Mouse (Mus musculus): Measurements from ENCODE around the gene Tmem50b. TPM values are rescaled to one million over a fixed set of nuclear protein-coding genes. Genes with fewer than 3 reads are reported as not detected.

Tmem50b gene
- polyA plus RNA-seq, 1 experiment from 2014 or later = 41.6 TPM

DNA sequence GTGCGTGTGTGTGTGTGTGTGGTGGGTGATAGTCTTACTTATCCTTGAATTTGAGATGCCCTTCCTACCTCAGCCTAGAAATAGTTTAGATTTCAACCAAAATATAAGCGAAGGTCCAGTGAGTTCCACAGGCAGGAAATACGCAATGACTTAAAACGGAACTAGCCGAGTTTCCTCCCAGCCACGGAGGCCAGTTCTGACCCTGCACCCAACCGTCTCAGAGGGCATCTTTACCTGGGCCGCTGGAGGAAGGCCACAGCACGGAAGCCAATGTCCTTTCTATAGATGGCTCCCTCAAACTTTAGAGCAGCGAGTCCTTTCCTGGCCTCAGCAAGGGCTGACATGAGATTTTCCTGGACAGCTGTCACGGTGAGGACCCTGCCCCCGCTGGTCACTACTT is 36.0 kb upstream of the Tmem50b start:
- no peak for DNase-seq (ENCODE audit: low spot score)

DNA sequence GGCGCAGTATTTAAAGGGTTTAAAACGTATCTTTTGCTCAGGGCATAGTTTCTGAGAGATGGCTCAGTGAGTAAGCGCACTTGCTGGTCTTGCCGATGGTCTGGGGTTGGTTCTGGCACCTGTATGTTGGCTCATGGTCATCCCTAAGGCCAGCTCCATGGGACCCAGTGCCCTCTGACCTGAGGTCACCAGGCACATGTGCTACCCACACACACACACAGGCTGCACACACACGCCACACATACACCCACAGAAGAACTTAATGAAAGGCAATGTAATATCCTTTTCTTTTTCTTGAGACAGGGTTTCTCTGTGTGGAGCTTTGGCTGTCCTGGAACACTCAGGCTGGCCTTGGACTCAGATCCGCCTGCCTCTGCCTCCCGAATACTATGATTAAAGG is 35.3 kb upstream of the Tmem50b start:
- Histone ChIP-seq H3K9ac (replicated peaks; ENCODE audit: low read length) (no peak overlapping the region), H3K4me2 (ENCODE audit: low read depth, low read length) (no peak overlapping the region), H3K4me3 (ENCODE audit: low read depth, low read length) (no peak overlapping the region), H3K4me1 (ENCODE audit: control insufficient read depth, insufficient read depth, low read length) (no peaks in the 10 kb centered on the region), H3K9me3 (replicated peaks; ENCODE audit: control insufficient read depth, low read length) (no peaks in the 10 kb centered on the region), H3K36me3 (replicated peaks; ENCODE audit: control insufficient read depth, insufficient read depth, low read depth, low read length) (peaks cover 12% of the 10 kb centered on the region), H3K27me3 (ENCODE audit: control insufficient read depth, insufficient read depth, low read length) (no peaks in the 10 kb centered on the region), H3K27ac (replicated peaks; ENCODE audit: low read depth, low read length) (no peak overlapping the region)
- no peak for DNase-seq (ENCODE audit: low spot score)
- 96% methylated on average over 7 of the region's 7 CpGs for WGBS
- no peak for ATAC-seq (replicated peaks; ENCODE audit: insufficient number of reproducible peaks, low FRiP score, low TSS enrichment, low read depth)

More for the DNA sequence above, 36.0 kb upstream of the Tmem50b start:
- WGBS = 88% methylated on average over 12 of the region's 12 CpGs
- ATAC-seq (replicated peaks; ENCODE audit: insufficient number of reproducible peaks, low FRiP score, low TSS enrichment, low read depth) = no peak
- no peaks in the 10 kb centered on the region for H3K9me3 ChIP-seq (replicated peaks; ENCODE audit: control insufficient read depth, low read length)
- no peak overlapping the region for H3K9ac ChIP-seq (replicated peaks; ENCODE audit: low read length)
- H3K4me1 ChIP-seq (ENCODE audit: control insufficient read depth, insufficient read depth, low read length) = no peaks in the 10 kb centered on the region
- H3K4me3 ChIP-seq (ENCODE audit: low read depth, low read length) = no peak overlapping the region
- no peak overlapping the region for H3K27ac ChIP-seq (replicated peaks; ENCODE audit: low read depth, low read length)
- H3K27me3 ChIP-seq (ENCODE audit: control insufficient read depth, insufficient read depth, low read length) = no peaks in the 10 kb centered on the region
- peaks cover 12% of the 10 kb centered on the region for H3K36me3 ChIP-seq (replicated peaks; ENCODE audit: control insufficient read depth, insufficient read depth, low read depth, low read length)
- no peak overlapping the region for H3K4me2 ChIP-seq (ENCODE audit: low read depth, low read length)

DNA sequence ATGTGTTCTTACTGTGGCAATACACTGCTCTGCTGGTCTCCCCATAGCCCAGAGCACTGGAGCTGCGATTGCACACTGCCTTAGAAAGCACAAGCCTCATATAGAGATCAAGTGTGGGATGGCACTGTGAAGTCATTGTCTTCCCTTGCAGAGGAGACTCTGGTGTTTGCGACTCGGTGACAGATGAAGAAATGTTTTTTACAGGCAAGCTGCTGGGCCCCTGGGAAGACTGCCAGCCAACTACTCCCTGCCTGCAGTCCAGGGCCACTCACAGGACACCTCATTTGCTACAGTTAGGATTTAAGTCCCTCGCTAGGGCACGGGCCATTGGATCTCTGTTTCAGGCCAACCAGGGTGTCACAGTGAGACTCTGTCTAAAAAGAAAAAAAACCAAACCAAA is 34.8 kb upstream of the Tmem50b start:
- H3K9me3 ChIP-seq (replicated peaks; ENCODE audit: control insufficient read depth, low read length) = no peaks in the 10 kb centered on the region
- DNase-seq (ENCODE audit: low spot score) = no peak
- H3K4me3 ChIP-seq (ENCODE audit: low read depth, low read length) = no peak overlapping the region
- H3K4me1 ChIP-seq (ENCODE audit: control insufficient read depth, insufficient read depth, low read length) = no peaks in the 10 kb centered on the region
- no peak for ATAC-seq (replicated peaks; ENCODE audit: insufficient number of reproducible peaks, low FRiP score, low TSS enrichment, low read depth)
- WGBS = 93% methylated on average over 5 of the region's 5 CpGs
- H3K9ac ChIP-seq (replicated peaks; ENCODE audit: low read length) = no peak overlapping the region
- H3K36me3 ChIP-seq (replicated peaks; ENCODE audit: control insufficient read depth, insufficient read depth, low read depth, low read length) = peaks cover 12% of the 10 kb centered on the region
- H3K27ac ChIP-seq (replicated peaks; ENCODE audit: low read depth, low read length) = no peak overlapping the region
- H3K4me2 ChIP-seq (ENCODE audit: low read depth, low read length) = no peak overlapping the region
- no peaks in the 10 kb centered on the region for H3K27me3 ChIP-seq (ENCODE audit: control insufficient read depth, insufficient read depth, low read length)

DNA sequence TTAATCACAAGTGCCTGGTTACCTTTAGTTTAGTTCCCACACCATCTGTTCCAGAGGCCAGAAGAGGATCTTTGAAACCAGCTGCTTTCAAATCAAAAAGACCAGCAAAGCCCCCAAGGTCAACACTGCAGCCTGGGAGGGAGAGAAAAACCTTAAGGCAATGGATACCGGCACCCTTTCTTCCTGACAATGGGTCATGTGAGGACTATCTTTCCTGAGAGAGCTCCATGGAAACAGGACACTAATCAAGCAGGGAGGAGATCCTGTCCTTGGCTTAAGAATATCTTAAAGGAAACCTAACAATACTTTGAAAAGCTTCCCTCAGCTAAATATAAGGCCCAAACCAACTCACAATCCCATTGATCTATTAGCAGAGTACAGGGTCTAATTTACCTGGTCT is 33.0 kb upstream of the Tmem50b start:
- Histone ChIP-seq H3K4me3 (ENCODE audit: low read depth, low read length) (no peak overlapping the region), H3K27ac (replicated peaks; ENCODE audit: low read depth, low read length) (no peak overlapping the region), H3K9me3 (replicated peaks; ENCODE audit: control insufficient read depth, low read length) (no peaks in the 10 kb centered on the region), H3K4me2 (ENCODE audit: low read depth, low read length) (no peak overlapping the region), H3K4me1 (ENCODE audit: control insufficient read depth, insufficient read depth, low read length) (no peaks in the 10 kb centered on the region), H3K9ac (replicated peaks; ENCODE audit: low read length) (no peak overlapping the region), H3K36me3 (replicated peaks; ENCODE audit: control insufficient read depth, insufficient read depth, low read depth, low read length) (peaks cover 6% of the 10 kb centered on the region), H3K27me3 (ENCODE audit: control insufficient read depth, insufficient read depth, low read length) (no peaks in the 10 kb centered on the region)
- no peak for ATAC-seq (replicated peaks; ENCODE audit: insufficient number of reproducible peaks, low FRiP score, low TSS enrichment, low read depth)
- 78% methylated on average over 1 of the region's 1 CpGs for WGBS
- no peak for DNase-seq (ENCODE audit: low spot score)

DNA sequence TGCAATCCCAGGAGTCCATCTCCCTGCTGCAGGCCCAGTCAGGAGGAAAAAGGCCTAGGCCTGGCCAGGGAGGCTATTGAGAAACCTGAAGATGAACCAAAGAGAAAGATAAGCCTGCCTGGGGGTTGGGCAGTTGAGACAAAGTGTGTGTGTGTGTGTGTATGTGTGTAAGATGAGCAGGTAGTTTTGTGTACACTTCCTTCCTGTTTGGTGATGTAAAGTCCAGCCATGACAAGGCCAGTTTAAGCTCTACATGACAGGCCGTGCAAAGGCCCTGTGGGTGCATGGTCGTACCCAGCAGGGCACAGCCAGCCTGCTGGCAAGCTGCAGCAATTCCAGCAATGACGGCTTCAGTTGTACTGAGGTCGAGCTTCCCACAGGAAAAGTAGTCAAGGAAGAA is 32.1 kb upstream of the Tmem50b start:
- H3K27ac ChIP-seq (replicated peaks; ENCODE audit: low read depth, low read length) = no peak overlapping the region
- no peak for DNase-seq (ENCODE audit: low spot score)
- H3K4me1 ChIP-seq (ENCODE audit: control insufficient read depth, insufficient read depth, low read length) = no peaks in the 10 kb centered on the region
- H3K9ac ChIP-seq (replicated peaks; ENCODE audit: low read length) = no peak overlapping the region
- H3K4me3 ChIP-seq (ENCODE audit: low read depth, low read length) = no peak overlapping the region
- H3K9me3 ChIP-seq (replicated peaks; ENCODE audit: control insufficient read depth, low read length) = no peaks in the 10 kb centered on the region
- WGBS = 92% methylated on average over 4 of the region's 4 CpGs
- no peaks in the 10 kb centered on the region for H3K27me3 ChIP-seq (ENCODE audit: control insufficient read depth, insufficient read depth, low read length)
- no peak overlapping the region for H3K4me2 ChIP-seq (ENCODE audit: low read depth, low read length)
- ATAC-seq (replicated peaks; ENCODE audit: insufficient number of reproducible peaks, low FRiP score, low TSS enrichment, low read depth) = no peak
- peaks cover 6% of the 10 kb centered on the region for H3K36me3 ChIP-seq (replicated peaks; ENCODE audit: control insufficient read depth, insufficient read depth, low read depth, low read length)

DNA sequence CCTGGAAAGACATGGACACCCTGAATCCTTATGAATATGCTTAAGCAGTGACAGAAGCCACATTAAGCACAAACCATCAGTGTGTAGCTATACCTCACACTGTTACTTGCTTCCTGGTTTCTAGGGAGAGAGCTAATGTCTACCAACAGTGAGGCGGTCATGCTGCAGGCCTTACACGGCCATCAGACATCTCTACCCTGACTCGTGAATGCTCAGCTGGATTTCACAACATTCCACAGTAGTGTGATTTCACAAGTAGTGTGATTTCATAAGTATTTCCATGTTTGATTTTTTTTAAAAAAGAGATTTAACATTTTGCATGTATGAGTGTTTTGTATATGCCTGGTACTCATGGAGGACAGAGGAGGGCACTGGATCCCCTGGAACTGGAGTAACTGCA is 31.1 kb upstream of the Tmem50b start:
- no peak for ATAC-seq (replicated peaks; ENCODE audit: insufficient number of reproducible peaks, low FRiP score, low TSS enrichment, low read depth)
- WGBS = 93% methylated on average over 3 of the region's 3 CpGs
- DNase-seq (ENCODE audit: low spot score) = no peak
- H3K27me3 ChIP-seq (ENCODE audit: control insufficient read depth, insufficient read depth, low read length) = no peaks in the 10 kb centered on the region
- peaks cover 8% of the 10 kb centered on the region for H3K36me3 ChIP-seq (replicated peaks; ENCODE audit: control insufficient read depth, insufficient read depth, low read depth, low read length)
- H3K9ac ChIP-seq (replicated peaks; ENCODE audit: low read length) = no peak overlapping the region
- no peaks in the 10 kb centered on the region for H3K4me1 ChIP-seq (ENCODE audit: control insufficient read depth, insufficient read depth, low read length)
- H3K4me3 ChIP-seq (ENCODE audit: low read depth, low read length) = no peak overlapping the region
- no peak overlapping the region for H3K4me2 ChIP-seq (ENCODE audit: low read depth, low read length)
- H3K27ac ChIP-seq (replicated peaks; ENCODE audit: low read depth, low read length) = no peak overlapping the region
- H3K9me3 ChIP-seq (replicated peaks; ENCODE audit: control insufficient read depth, low read length) = no peaks in the 10 kb centered on the region

DNA sequence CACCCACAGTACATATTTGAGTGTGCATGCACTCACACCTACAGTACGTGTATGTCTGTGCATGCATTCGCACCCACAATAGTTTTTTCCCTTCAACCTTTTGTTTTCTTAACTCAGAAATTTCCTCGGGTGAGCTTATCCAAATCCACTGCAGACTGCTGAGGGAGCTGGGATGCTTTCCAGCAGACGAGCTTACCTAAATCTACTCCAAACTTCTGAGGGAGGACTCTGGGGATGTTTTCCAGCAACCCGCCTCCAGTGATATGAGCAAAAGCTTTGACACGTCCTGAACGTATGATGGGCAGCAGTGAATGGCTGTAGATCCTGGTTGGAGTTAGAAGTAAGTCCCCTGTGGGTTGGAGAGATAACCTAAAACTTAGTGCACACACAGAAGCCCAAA is 30.2 kb upstream of the Tmem50b start:
- Histone ChIP-seq H3K4me3 (ENCODE audit: low read depth, low read length) (no peak overlapping the region), H3K9me3 (replicated peaks; ENCODE audit: control insufficient read depth, low read length) (no peaks in the 10 kb centered on the region), H3K4me1 (ENCODE audit: control insufficient read depth, insufficient read depth, low read length) (no peaks in the 10 kb centered on the region), H3K27me3 (ENCODE audit: control insufficient read depth, insufficient read depth, low read length) (no peaks in the 10 kb centered on the region), H3K36me3 (replicated peaks; ENCODE audit: control insufficient read depth, insufficient read depth, low read depth, low read length) (peaks cover 10% of the 10 kb centered on the region), H3K4me2 (ENCODE audit: low read depth, low read length) (no peak overlapping the region), H3K27ac (replicated peaks; ENCODE audit: low read depth, low read length) (no peak overlapping the region), H3K9ac (replicated peaks; ENCODE audit: low read length) (no peak overlapping the region)
- 87% methylated on average over 7 of the region's 7 CpGs for WGBS
- DNase-seq (ENCODE audit: low spot score) (no peak), ATAC-seq (replicated peaks; ENCODE audit: insufficient number of reproducible peaks, low FRiP score, low TSS enrichment, low read depth) (no peak)

DNA sequence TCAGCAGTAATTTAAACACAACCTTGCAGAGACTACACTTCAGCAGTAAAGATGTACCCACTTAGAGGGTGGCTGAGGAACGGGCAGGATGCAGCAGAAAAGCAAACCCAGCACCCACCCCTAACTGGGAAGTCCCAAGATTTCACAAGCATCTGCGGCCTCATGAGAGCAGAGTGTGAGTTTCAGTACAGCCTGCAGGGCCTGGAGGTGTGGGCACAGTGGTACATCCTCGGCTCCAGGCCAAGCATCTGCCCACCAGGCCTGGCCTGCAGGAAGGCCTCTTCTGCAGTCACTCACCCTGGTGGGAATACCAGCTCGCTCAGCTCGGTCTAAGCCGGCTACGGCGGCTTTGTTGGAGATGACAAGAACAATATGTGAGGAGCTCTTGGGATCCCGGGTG is 25.5 kb upstream of the Tmem50b start:
- no peak for ATAC-seq (replicated peaks; ENCODE audit: insufficient number of reproducible peaks, low FRiP score, low TSS enrichment, low read depth)
- 92% methylated on average over 9 of the region's 9 CpGs for WGBS
- H3K9ac ChIP-seq (replicated peaks; ENCODE audit: low read length) = no peak overlapping the region
- no peak for DNase-seq (ENCODE audit: low spot score)
- no peaks in the 10 kb centered on the region for H3K27me3 ChIP-seq (ENCODE audit: control insufficient read depth, insufficient read depth, low read length)
- no peaks in the 10 kb centered on the region for H3K9me3 ChIP-seq (replicated peaks; ENCODE audit: control insufficient read depth, low read length)
- no peak overlapping the region for H3K4me2 ChIP-seq (ENCODE audit: low read depth, low read length)
- H3K36me3 ChIP-seq (replicated peaks; ENCODE audit: control insufficient read depth, insufficient read depth, low read depth, low read length) = peaks cover 4% of the 10 kb centered on the region
- no peaks in the 10 kb centered on the region for H3K4me1 ChIP-seq (ENCODE audit: control insufficient read depth, insufficient read depth, low read length)
- no peak overlapping the region for H3K4me3 ChIP-seq (ENCODE audit: low read depth, low read length)
- no peak overlapping the region for H3K27ac ChIP-seq (replicated peaks; ENCODE audit: low read depth, low read length)

Measured in embryonic facial prominence, embryonic 11.5 days (tissue).